In the genomic region with DNA sequence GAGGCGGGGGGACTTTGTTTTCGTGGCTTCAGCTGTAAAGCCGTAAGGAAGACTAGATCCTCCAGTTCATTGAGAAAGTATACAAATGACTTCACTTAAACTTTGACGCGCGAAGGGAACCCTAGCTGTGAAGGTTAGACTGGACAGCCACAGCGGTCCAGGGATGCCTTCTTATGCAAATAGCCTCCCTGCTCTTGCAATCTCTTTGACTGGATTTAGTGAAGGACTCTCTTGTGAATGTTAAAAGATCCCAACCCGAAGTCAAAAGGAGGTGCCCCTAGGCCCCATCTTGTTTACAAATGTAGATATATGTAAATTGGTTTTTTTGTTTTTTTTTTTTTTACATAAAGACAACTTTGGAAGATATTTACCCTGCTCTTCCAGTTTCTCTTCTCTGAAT, we compare ENCODE assay signal across 8 mouse cellular contexts. TPM values are rescaled to one million over a fixed set of nuclear protein-coding genes. Genes with fewer than 3 reads are reported as not detected.
DNase-seq lines count a peak whose midpoint lies in the region; ATAC-seq and TF ChIP-seq lines count a peak whose summit lies in the region.

No protein-coding gene starts in this region.

- H3K4me1 ChIP-seq in kidney, adult 2 months (ENCODE audit: control insufficient read depth, insufficient read depth, low read length), result peaks cover 12% of the 10 kb centered on the region; the same call in 1 of the 2 replicates
- peaks cover 23% of the 10 kb centered on the region for H3K4me1 ChIP-seq in hindbrain, embryonic 16.5 days (ENCODE audit: control insufficient read depth, insufficient read depth, low read depth, low read length)

- no peaks in the 10 kb centered on the region for H3K36me3 ChIP-seq in kidney, adult 2 months (ENCODE audit: control insufficient read depth, insufficient read depth, low read length)
- no peaks in the 10 kb centered on the region for H3K36me3 ChIP-seq in hindbrain, embryonic 16.5 days (ENCODE audit: control insufficient read depth, insufficient read depth, low read length)
- no peaks in the 10 kb centered on the region for H3K36me3 ChIP-seq in myocyte (ENCODE audit: control insufficient read depth, insufficient read depth)

- DNase-seq in kidney, adult 2 months, result no peak
- DNase-seq in kidney, adult 11 months, result no peak
- DNase-seq in adipocyte (ENCODE audit: low spot score) (peak; percentile 51), MN1 (ENCODE audit: low spot score) (no peak)
- no peak for DNase-seq in spleen, postnatal 14 days (ENCODE audit: low spot score in 2 of 2)
- no peak for DNase-seq in layer of hippocampus, adult 11-12 months (ENCODE audit: low spot score)

- peak overlapping the region; percentile 67 for H3K9ac ChIP-seq in hindbrain, embryonic 16.5 days (ENCODE audit: low read depth, low read length)

- H3K4me3 ChIP-seq in kidney, adult 2 months (ENCODE audit: insufficient read depth, low read depth, low read length), result peak overlapping the region; percentile 96
- H3K4me3 ChIP-seq in hindbrain, embryonic 16.5 days (ENCODE audit: low read length), result peak overlapping the region; percentile 57
- peak overlapping the region; percentile 99 for H3K4me3 ChIP-seq in myocyte

- H3K4me2 ChIP-seq in hindbrain, embryonic 16.5 days (ENCODE audit: low read length), result peak overlapping the region; percentile 84
- H3K4me2 ChIP-seq in myocyte (ENCODE audit: low read depth), result peak overlapping the region; percentile 94

- peaks cover 80% of the 10 kb centered on the region for H3K79me2 ChIP-seq in myocyte (ENCODE audit: control insufficient read depth, insufficient read depth)

- TF ChIP-seq POLR2A in kidney, adult 2 months (IDR thresholded peaks at IDR 0.05; ENCODE audit: low read depth, low read length), result no peak
- no peak for TF ChIP-seq POLR2A in myocyte (IDR thresholded peaks at IDR 0.05; ENCODE audit: insufficient read length, low read depth)

- peak overlapping the region; percentile 47 for H3K27ac ChIP-seq in kidney, adult 2 months (ENCODE audit: insufficient read depth, low read depth, low read length)
- peak overlapping the region; percentile 89 for H3K27ac ChIP-seq in hindbrain, embryonic 16.5 days (ENCODE audit: low read depth, low read length)

- no peaks in the 10 kb centered on the region for H3K27me3 ChIP-seq in kidney, adult 2 months (replicated peaks; ENCODE audit: control insufficient read depth, insufficient read depth, low read length)
- no peaks in the 10 kb centered on the region for H3K27me3 ChIP-seq in hindbrain, embryonic 16.5 days (replicated peaks; ENCODE audit: control insufficient read depth, insufficient read depth, low read length)
- H3K27me3 ChIP-seq in myocyte (ENCODE audit: control insufficient read depth, insufficient read depth, insufficient read length), result no peaks in the 10 kb centered on the region

- WGBS in kidney, adult 2 months, result under 1% methylated on average over 8 of the region's 8 CpGs
- WGBS in hindbrain, embryonic 16.5 days, result 0% methylated on average over 8 of the region's 8 CpGs

- no peak for ATAC-seq in hindbrain, embryonic 16.5 days

- no peaks in the 10 kb centered on the region for H3K9me3 ChIP-seq in hindbrain, embryonic 16.5 days (ENCODE audit: control insufficient read depth, low read length)

- no peak for TF ChIP-seq CTCF in kidney, adult 2 months (conservative IDR thresholded peaks at IDR 0.05; ENCODE audit: insufficient read depth, insufficient read length, low read depth, low read length)

- H3ac ChIP-seq in myocyte (ENCODE audit: control insufficient read depth, insufficient read length), result no peak overlapping the region

TF ChIP-seq in myocyte, 11 proteins besides CTCF, POLR2A, EP300 and RAD21:
- no peak for TF ChIP-seq E2F4 (IDR thresholded peaks at IDR 0.05; ENCODE audit: insufficient read depth)
- no peak for TF ChIP-seq MYOD1 (IDR thresholded peaks at IDR 0.05; ENCODE audit: control insufficient read depth in 1 of 3, insufficient read length in 2 of 3, low read depth in 2 of 3)
- no peak for TF ChIP-seq MYOG (IDR thresholded peaks at IDR 0.05; ENCODE audit: control insufficient read depth in 1 of 3, insufficient read depth in 1 of 3, insufficient read length in 2 of 3, low read depth in 2 of 3)
- no peak for TF ChIP-seq CEBPB (IDR thresholded peaks at IDR 0.05; ENCODE audit: insufficient read depth, poor library complexity, severe bottlenecking)
- no peak for TF ChIP-seq USF1 (IDR thresholded peaks at IDR 0.05; ENCODE audit: low read depth)
- TF ChIP-seq SRF (IDR thresholded peaks at IDR 0.05; ENCODE audit: control insufficient read depth, insufficient read length, low read depth), result no peak
- no peak for TF ChIP-seq MAX (IDR thresholded peaks at IDR 0.05; ENCODE audit: low read depth)
- TF ChIP-seq TCF12 (IDR thresholded peaks at IDR 0.05; ENCODE audit: insufficient read depth, poor library complexity, severe bottlenecking), result no peak
- TF ChIP-seq POLR2AphosphoS2 (IDR thresholded peaks at IDR 0.05; ENCODE audit: insufficient read length, low read depth), result no peak
- no peak for TF ChIP-seq TCF3 (IDR thresholded peaks at IDR 0.05; ENCODE audit: insufficient read length, low read depth)
- no peak for TF ChIP-seq REST (IDR thresholded peaks at IDR 0.05; ENCODE audit: insufficient read depth, insufficient read length)

RNA-seq across cellular contexts. Expression of a gene that starts 1.7 kb away (rescaled TPM):
- 48.5 and 55.0 TPM in 2 replicates for polyA plus RNA-seq in kidney, adult 2 months (2012; rRNA removed)
- 47.9 and 57.9 TPM in 2 replicates for polyA plus RNA-seq in hindbrain, embryonic 16.5 days (2015; fragmentation: Nextera tagmentation; extraction: Ambion mirVana)
- polyA plus RNA-seq in myocyte (2012; fragmentation: generic; extraction: Trizol), result 119 TPM

RNA-seq across cellular contexts. Expression of a gene that starts 1.8 kb away (rescaled TPM):
- 19.8 and 20.7 TPM in 2 replicates for polyA plus RNA-seq in kidney, adult 2 months (2012; rRNA removed)
- 18.2 and 20.1 TPM in 2 replicates for polyA plus RNA-seq in hindbrain, embryonic 16.5 days (2015; fragmentation: Nextera tagmentation; extraction: Ambion mirVana)
- 9.1 TPM for polyA plus RNA-seq in myocyte (2012; fragmentation: generic; extraction: Trizol)

RNA-seq across cellular contexts. Expression of a gene that starts 21.8 kb away (rescaled TPM):
- polyA plus RNA-seq in kidney, adult 2 months (2012; rRNA removed), result 0.81 and 0.84 TPM in 2 replicates
- polyA plus RNA-seq in hindbrain, embryonic 16.5 days (2015; fragmentation: Nextera tagmentation; extraction: Ambion mirVana), result 104 and 132 TPM in 2 replicates
- 0.36 TPM for polyA plus RNA-seq in myocyte (2012; fragmentation: generic; extraction: Trizol)

RNA-seq across cellular contexts. Expression of a gene that starts 23.9 kb away (rescaled TPM):
- 20.0 and 22.5 TPM in 2 replicates for polyA plus RNA-seq in kidney, adult 2 months (2012; rRNA removed)
- polyA plus RNA-seq in hindbrain, embryonic 16.5 days (2015; fragmentation: Nextera tagmentation; extraction: Ambion mirVana), result 105 and 117 TPM in 2 replicates
- polyA plus RNA-seq in myocyte (2012; fragmentation: generic; extraction: Trizol), result 6.6 TPM

RNA-seq across cellular contexts. Expression of a gene that starts 32.9 kb away (rescaled TPM):
- polyA plus RNA-seq in kidney, adult 2 months (2012; rRNA removed), result 0.50 and 0.73 TPM in 2 replicates
- polyA plus RNA-seq in hindbrain, embryonic 16.5 days (2015; fragmentation: Nextera tagmentation; extraction: Ambion mirVana), result 3.0 and 4.0 TPM in 2 replicates
- 0.24 TPM for polyA plus RNA-seq in myocyte (2012; fragmentation: generic; extraction: Trizol)

Comparison
In these comparisons a context has a peak if more than half of its experiments do, and no peak if none do; other contexts are left out.
1. RNA of a gene that starts 21.8 kb away (polyA plus RNA-seq): 104 to 132 TPM in hindbrain, embryonic 16.5 days; 0.81 to 0.84 TPM in kidney, adult 2 months and 0.36 TPM in myocyte (single experiment); every median in the first group is over 10 times any median in the second.
2. Peak in every context shown above with its lines, with median percentiles within 50 percentile points of each other: H3K4me3 ChIP-seq.